Mouse (Mus musculus) heart, postnatal 0 days (tissue): ENCODE results near the gene Gtsf1.

Experiments used
- CTCF ChIP-seq: IDR thresholded peaks from 2 replicates; pipeline ENCODE4 v1.5.1; 2016; ENCODE audit warnings: antibody characterized with exemption, control low read depth, low read depth
- EP300 ChIP-seq: IDR thresholded peaks from 2 replicates; pipeline ENCODE4 v1.6.1; 2016; ENCODE audit warnings: antibody characterized with exemption, low read depth

- TF ChIP-seq CTCF, result no peak
- no peak for TF ChIP-seq EP300
Observed at GRCm38 (mm10) chr15:103368179-103368940, 61.9 kb downstream of the Gtsf1 start.
